Mouse (Mus musculus): ENCODE data around the gene Susd5.

The Susd5 gene

GRCm38 (mm10) chr9:114057090-114057796 lies at the start of gene Susd5:
Gene Susd5, plus strand, starts transcription at chr9:114057140.
- no peak for DNase-seq

GRCm38 (mm10) chr9:114007850-114008350 lies 49.0 kb upstream of the Susd5 start:
- DNase-seq, result no peak

GRCm38 (mm10) chr9:114009526-114009925 lies 47.4 kb upstream of the Susd5 start:
- DNase-seq, result no peak

- DNase-seq, result no peak
Measured at GRCm38 (mm10) chr9:114011203-114011602, 45.7 kb upstream of the Susd5 start.

- DNase-seq, result no peak
Measured at GRCm38 (mm10) chr9:114014034-114014433, 42.9 kb upstream of the Susd5 start.

- no peak for DNase-seq
Measured at GRCm38 (mm10) chr9:114015724-114016123, 41.2 kb upstream of the Susd5 start.

GRCm38 (mm10) chr9:114016402-114016801 lies 40.5 kb upstream of the Susd5 start:
- no peak for DNase-seq

- DNase-seq, result no peak
Measured at GRCm38 (mm10) chr9:114019012-114019762, 37.8 kb upstream of the Susd5 start.

- no peak for DNase-seq
Measured at GRCm38 (mm10) chr9:114022141-114022540, 34.8 kb upstream of the Susd5 start.

- no peak for DNase-seq
Measured at GRCm38 (mm10) chr9:114025182-114025581, 31.8 kb upstream of the Susd5 start.

- no peak for DNase-seq
Measured at GRCm38 (mm10) chr9:114025846-114026245, 31.1 kb upstream of the Susd5 start.

- peak; percentile 78 for DNase-seq
Measured at GRCm38 (mm10) chr9:114026261-114026934, 30.5 kb upstream of the Susd5 start.

- no peak for DNase-seq
Measured at GRCm38 (mm10) chr9:114040945-114041344, 16.0 kb upstream of the Susd5 start.

GRCm38 (mm10) chr9:114042490-114042889 lies 14.4 kb upstream of the Susd5 start:
- no peak for DNase-seq

- no peak for DNase-seq
Measured at GRCm38 (mm10) chr9:114044446-114044845, 12.5 kb upstream of the Susd5 start.

- DNase-seq, result no peak
Measured at GRCm38 (mm10) chr9:114046028-114046427, 10.9 kb upstream of the Susd5 start, which contains the start of gene Fbxl2. Gene Fbxl2, minus strand, starts transcription at chr9:114046191.

GRCm38 (mm10) chr9:114046676-114047075 lies 10.3 kb upstream of the Susd5 start:
- DNase-seq, result no peak

GRCm38 (mm10) chr9:114050106-114050505 lies 6.8 kb upstream of the Susd5 start:
- no peak for DNase-seq

GRCm38 (mm10) chr9:114050778-114051177 lies 6.2 kb upstream of the Susd5 start:
- no peak for DNase-seq

GRCm38 (mm10) chr9:114052031-114052430 lies 4.9 kb upstream of the Susd5 start:
- no peak for DNase-seq

- DNase-seq, result no peak
Measured at GRCm38 (mm10) chr9:114052866-114053265, 4.1 kb upstream of the Susd5 start.

GRCm38 (mm10) chr9:114068494-114069053 lies 11.6 kb downstream of the Susd5 start:
- DNase-seq, result no peak

- DNase-seq, result no peak
Measured at GRCm38 (mm10) chr9:114069372-114069771, 12.4 kb downstream of the Susd5 start.

Data from lung, postnatal 10 days (tissue).